Mouse (Mus musculus): ENCODE measurements around the gene Mrgprf. TPM values are rescaled to one million over a fixed set of nuclear protein-coding genes. Genes with fewer than 3 reads are reported as not detected.

Mrgprf gene
- polyA plus RNA-seq, 1 experiment from 2014 or later = 0.14 TPM

GRCm38 (mm10) chr7:145330641-145331040 lies 30.0 kb downstream of the Mrgprf start:
- H3K27me3 ChIP-seq (ENCODE audit: insufficient read depth, poor library complexity, severe bottlenecking) = no peaks in the 10 kb centered on the region
- 77% methylated on average over 2 of the region's 2 CpGs for WGBS
- H3K27ac ChIP-seq = peak overlapping the region; percentile 30; the same call in 1 of the 2 replicates
- no peak for DNase-seq (ENCODE audit: low spot score)
- H3K9me3 ChIP-seq = no peaks in the 10 kb centered on the region
- peaks cover 32% of the 10 kb centered on the region for H3K4me1 ChIP-seq (replicated peaks)
- H3K36me3 ChIP-seq = no peaks in the 10 kb centered on the region
- H3K4me3 ChIP-seq = no peak overlapping the region

GRCm38 (mm10) chr7:145332376-145333041 lies 31.9 kb downstream of the Mrgprf start:
- Histone ChIP-seq H3K4me1 (replicated peaks) (peaks cover 29% of the 10 kb centered on the region), H3K27ac (no peak overlapping the region), H3K27me3 (ENCODE audit: insufficient read depth, poor library complexity, severe bottlenecking) (no peaks in the 10 kb centered on the region), H3K4me3 (no peak overlapping the region), H3K36me3 (no peaks in the 10 kb centered on the region), H3K9me3 (no peaks in the 10 kb centered on the region)
- no peak for DNase-seq (ENCODE audit: low spot score)
- WGBS = 72% methylated on average over 1 of the region's 1 CpGs

DNA sequence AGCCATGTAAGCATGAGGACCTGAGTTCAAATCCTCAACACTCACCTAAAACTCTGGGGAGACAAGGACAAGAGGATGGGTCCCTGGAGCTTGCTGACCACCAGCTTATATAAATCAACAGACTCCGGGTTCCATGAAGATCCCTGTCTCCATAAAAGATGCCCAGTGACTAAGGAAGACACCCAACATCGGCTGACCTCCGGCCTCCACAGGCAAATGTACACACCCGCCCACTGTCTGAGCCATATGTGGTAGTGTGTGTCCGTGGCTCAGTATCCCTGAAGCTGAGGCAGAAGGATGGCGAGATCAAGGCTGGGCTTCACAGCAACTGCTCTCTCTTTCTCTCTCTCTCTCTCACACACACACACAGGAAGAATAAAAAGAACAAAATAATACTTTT lies 33.3 kb downstream of the Mrgprf start:
- 0 out of 2 replicates have a peak, but pooled peaks cover 3% of the 10 kb centered on the region for H3K9me3 ChIP-seq
- H3K4me3 ChIP-seq = no peak overlapping the region
- no peaks in the 10 kb centered on the region for H3K27me3 ChIP-seq (ENCODE audit: insufficient read depth, poor library complexity, severe bottlenecking)
- no peak overlapping the region for H3K27ac ChIP-seq
- no peaks in the 10 kb centered on the region for H3K36me3 ChIP-seq
- DNase-seq (ENCODE audit: low spot score) = no peak
- WGBS = 85% methylated on average over 6 of the region's 6 CpGs
- H3K4me1 ChIP-seq (replicated peaks) = peaks cover 21% of the 10 kb centered on the region

DNA sequence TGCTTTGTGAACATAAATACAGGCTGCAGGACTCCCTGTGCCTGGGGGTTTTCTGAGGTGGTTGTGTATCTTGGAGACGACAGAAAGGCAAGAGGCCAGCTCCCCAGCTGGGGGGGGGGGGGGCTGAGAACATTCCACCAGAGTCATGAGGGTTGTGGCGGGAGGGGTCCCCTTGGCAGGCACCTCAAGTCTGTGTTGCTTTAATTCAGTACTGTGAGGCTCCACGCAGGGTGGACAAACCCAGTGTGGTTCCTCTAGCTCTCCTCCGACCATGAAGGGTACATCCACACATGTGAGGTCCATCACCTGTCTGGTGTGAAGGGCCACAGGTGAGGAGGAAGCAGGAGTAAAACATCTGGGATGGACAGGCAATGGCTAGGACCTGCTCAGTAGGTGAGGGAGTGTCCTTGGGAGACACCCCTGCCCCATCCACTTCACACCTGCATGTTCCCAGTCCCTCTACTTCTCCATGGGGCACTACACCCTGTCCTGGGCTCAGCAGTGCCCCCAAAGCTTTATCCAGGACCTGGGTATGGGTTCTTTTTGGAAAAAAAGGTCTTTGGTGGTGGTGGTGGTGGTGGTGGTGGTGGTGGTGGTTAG lies 33.9 kb downstream of the Mrgprf start:
- WGBS = 79% methylated on average over 4 of the region's 4 CpGs
- peaks cover 16% of the 10 kb centered on the region for H3K4me1 ChIP-seq (replicated peaks)
- no peaks in the 10 kb centered on the region for H3K27me3 ChIP-seq (ENCODE audit: insufficient read depth, poor library complexity, severe bottlenecking)
- H3K4me3 ChIP-seq = no peak overlapping the region
- H3K9me3 ChIP-seq = 0 out of 2 replicates have a peak, but pooled peaks cover 4% of the 10 kb centered on the region
- DNase-seq (ENCODE audit: low spot score) = no peak
- H3K36me3 ChIP-seq = no peaks in the 10 kb centered on the region
- peak overlapping the region; percentile 12; the same call in 1 of the 2 replicates for H3K27ac ChIP-seq

- no peak for DNase-seq (ENCODE audit: low spot score)
- H3K9me3 ChIP-seq = 0 out of 2 replicates have a peak, but pooled peaks cover 4% of the 10 kb centered on the region
- no peaks in the 10 kb centered on the region for H3K27me3 ChIP-seq (ENCODE audit: insufficient read depth, poor library complexity, severe bottlenecking)
- no peak overlapping the region for H3K4me3 ChIP-seq
- H3K4me1 ChIP-seq (replicated peaks) = peaks cover 11% of the 10 kb centered on the region
- H3K27ac ChIP-seq = peak overlapping the region; percentile 12; the same call in 1 of the 2 replicates
- H3K36me3 ChIP-seq = no peaks in the 10 kb centered on the region
These were observed 34.6 kb downstream of the Mrgprf start for GRCm38 (mm10) chr7:145335199-145335598.

DNA sequence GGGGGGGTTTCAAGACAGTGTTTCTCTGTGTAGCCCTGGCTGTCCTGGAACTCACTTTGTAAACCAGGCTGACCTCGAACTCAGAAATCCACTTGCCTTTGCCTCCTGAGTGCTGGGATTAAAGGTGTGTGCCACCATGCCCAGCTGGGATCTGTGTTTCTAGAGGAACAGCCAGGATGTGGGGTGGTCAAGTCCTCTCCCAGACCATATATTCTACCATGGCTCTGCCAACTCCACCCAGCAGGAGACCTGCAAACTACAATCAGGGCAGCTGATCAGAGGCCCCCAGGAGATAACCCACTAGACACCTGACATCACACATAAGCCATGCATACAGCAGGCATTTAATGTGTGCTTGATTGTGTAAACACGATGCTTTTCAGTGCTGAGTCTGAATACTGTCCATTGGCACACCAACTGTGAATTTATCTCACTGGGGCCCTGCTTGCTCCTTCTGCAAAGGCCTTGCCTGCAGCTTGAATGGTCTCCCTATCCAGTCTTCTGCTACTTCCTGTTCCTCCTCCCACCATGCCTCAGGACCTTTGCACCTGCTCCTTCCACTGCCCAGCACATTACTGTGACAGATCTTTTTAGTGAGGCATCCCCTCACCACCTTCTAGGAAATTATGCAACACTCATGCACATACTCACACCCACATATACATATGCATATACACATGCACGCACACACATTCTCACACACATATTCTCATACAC lies 35.1 kb downstream of the Mrgprf start:
- DNase-seq (ENCODE audit: low spot score) = no peak
- Histone ChIP-seq H3K36me3 (no peaks in the 10 kb centered on the region), H3K9me3 (0 out of 2 replicates have a peak, but pooled peaks cover 4% of the 10 kb centered on the region), H3K27me3 (ENCODE audit: insufficient read depth, poor library complexity, severe bottlenecking) (no peaks in the 10 kb centered on the region), H3K4me1 (replicated peaks) (peaks cover 11% of the 10 kb centered on the region; the same call in 1 of the 2 replicates), H3K4me3 (no peak overlapping the region), H3K27ac (no peak overlapping the region)
- WGBS = 89% methylated on average over 3 of the region's 3 CpGs

DNA sequence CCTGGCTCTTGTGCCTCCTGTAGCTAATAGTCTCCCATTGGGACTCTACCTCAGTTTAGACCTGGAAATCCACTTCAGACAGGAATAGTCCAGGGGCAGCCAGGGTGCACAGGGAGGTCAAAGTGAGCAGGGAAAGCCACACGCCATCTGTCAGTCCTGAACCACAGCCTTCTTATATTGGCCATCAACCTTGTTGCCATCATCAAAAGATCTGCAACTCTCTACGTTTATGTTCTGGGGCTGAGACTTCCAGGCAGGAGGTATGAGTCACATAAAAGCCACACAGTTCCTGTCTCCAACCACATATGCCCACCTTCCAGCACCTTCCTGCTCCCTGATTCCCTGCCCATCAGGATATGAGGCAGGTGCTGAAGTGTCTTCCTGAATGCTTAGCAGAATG lies 37.3 kb downstream of the Mrgprf start:
- Histone ChIP-seq H3K4me1 (replicated peaks) (peaks cover 11% of the 10 kb centered on the region; the same call in 1 of the 2 replicates), H3K27ac (no peak overlapping the region), H3K4me3 (no peak overlapping the region), H3K9me3 (0 out of 2 replicates have a peak, but pooled peaks cover 4% of the 10 kb centered on the region), H3K36me3 (no peaks in the 10 kb centered on the region), H3K27me3 (ENCODE audit: insufficient read depth, poor library complexity, severe bottlenecking) (no peaks in the 10 kb centered on the region)
- no peak for DNase-seq (ENCODE audit: low spot score)
- WGBS = 78% methylated on average over 2 of the region's 2 CpGs

- WGBS = 83% methylated on average over 5 of the region's 5 CpGs
These were observed 39.7 kb downstream of the Mrgprf start for GRCm38 (mm10) chr7:145340248-145340904.

More at GRCm38 (mm10) chr7:145340248-145340904, 39.7 kb downstream of the Mrgprf start:
- no peak overlapping the region for H3K4me3 ChIP-seq
- H3K9me3 ChIP-seq = 0 out of 2 replicates have a peak, but pooled peaks cover 4% of the 10 kb centered on the region
- H3K4me1 ChIP-seq (replicated peaks) = 0 out of 2 replicates have a peak, but pooled peaks cover under 1% of the 10 kb centered on the region
- H3K36me3 ChIP-seq = no peaks in the 10 kb centered on the region
- peak; percentile 34 for DNase-seq (ENCODE audit: low spot score)
- no peaks in the 10 kb centered on the region for H3K27me3 ChIP-seq (ENCODE audit: insufficient read depth, poor library complexity, severe bottlenecking)
- H3K27ac ChIP-seq = no peak overlapping the region

Other genes starting within 250 kb of the Mrgprf start
- 0.19 and 0.37 TPM in 2 replicates for gene 1810010D01Rik, start 92.7 kb upstream of the Mrgprf start, polyA plus RNA-seq (2016; fragmentation: Nextera tagmentation; extraction: Ambion mirVana)
- gene Tpcn2, start 16.8 kb upstream of the Mrgprf start, polyA plus RNA-seq (2016; fragmentation: Nextera tagmentation; extraction: Ambion mirVana) = 5.7 and 5.8 TPM in 2 replicates
- gene Mrgprd, start 14.0 kb downstream of the Mrgprf start, polyA plus RNA-seq (2016; fragmentation: Nextera tagmentation; extraction: Ambion mirVana) = not detected in 2 replicates